Mouse (Mus musculus) ZHBTc4 (cell line): Measurements from ENCODE around the gene Zfp747.
"Not testable (repeated sequence)": the region's sequence is repeated elsewhere in the genome, so short reads cannot be mapped to it uniquely, and the experiment has no call there.

Source experiments
- DNase-seq: peaks from one replicate; pipeline ENCODE4 v3.0.0-alpha.2; 2011; ENCODE audit warnings: low read depth, low spot score

Zfp747 gene

DNA sequence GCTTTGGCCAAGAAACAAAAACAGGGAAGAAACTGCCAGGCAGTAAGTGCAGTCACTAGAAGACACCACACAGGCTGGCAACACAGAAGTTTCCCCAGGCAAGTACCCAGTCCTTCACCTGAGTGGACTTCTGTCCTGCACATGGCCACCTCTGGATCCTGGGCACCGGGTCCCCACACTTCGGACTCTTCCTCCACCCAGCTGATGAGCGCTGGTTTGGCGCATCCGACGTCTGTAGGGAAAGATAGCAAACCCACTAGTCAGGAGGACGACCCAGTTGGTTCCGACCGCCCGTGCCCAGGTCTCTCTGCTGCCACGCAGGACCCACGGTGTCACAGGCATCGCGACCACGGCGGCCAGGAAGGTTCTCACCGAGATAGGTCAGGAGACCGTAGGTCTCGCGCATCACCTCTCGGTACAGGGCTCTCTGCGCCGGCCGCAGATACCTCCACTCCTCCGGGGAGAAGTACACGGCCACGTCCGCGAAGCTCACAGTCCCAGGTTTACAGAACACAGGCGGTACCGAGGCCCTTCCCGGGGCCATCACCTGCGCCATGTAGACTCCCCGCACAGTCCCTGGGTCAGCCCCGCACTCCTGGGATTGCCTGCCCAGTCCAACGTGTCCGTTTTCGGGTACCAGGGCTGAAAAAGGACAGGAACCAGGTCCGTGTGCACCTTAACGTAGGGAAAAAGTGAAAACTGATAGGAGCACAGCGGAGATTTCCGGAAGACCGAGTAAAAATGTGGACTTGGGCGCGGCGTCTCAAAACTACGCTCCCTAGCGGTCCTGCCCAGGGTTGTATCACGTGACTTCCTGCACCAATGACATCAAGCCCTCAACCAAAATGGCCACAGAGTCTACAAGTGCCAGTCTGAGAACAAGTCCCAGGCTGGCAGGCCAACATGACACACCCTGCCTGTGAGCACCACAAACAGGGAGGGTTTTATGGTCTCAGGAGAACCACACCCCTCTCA is at the start of gene Zfp747:
Gene Zfp747, minus strand, starts transcription at position 780 of the 975 bp plus-strand sequence.
- peak; percentile 98 for DNase-seq

DNA sequence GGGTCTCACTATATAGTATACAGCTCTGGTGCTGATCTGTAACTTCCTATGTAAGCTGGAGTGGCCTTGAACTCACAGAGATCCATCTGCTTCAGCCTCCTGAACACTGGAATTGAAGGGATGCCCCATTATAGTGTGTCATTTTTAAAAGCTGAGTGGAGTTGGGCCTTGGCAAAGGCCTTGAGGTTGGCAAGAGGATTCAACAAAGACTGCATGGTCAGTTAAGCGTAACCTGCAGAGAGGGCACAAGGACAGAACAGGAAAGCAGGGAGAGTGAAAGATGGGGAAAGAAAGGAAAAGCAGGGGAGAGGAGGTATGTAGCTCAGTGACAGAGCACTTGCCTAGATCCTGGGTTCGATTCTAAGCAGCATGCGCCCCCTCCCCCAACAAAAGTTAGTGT is 49.4 kb upstream of the Zfp747 start:
- DNase-seq, result no peak

DNA sequence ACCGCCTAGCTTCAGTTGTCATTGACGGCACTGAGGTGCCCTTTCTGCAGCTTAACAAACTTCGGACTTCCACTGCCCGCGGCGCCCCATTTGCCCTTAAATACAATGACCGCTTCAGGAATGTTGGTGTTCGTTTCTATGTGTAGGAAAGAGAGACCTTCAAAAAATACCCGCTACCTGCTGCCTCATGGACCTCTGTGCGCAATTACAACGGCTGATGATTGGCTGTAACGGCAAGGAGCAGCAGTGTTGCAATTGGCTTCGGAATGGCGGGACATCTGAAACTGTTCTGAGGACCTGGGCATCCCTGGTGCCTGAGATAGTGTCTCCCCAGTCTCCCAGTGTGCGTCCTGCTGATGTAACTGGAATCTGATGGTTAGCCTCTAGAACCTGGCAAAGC is 46.4 kb upstream of the Zfp747 start:
- DNase-seq, result no peak

DNA sequence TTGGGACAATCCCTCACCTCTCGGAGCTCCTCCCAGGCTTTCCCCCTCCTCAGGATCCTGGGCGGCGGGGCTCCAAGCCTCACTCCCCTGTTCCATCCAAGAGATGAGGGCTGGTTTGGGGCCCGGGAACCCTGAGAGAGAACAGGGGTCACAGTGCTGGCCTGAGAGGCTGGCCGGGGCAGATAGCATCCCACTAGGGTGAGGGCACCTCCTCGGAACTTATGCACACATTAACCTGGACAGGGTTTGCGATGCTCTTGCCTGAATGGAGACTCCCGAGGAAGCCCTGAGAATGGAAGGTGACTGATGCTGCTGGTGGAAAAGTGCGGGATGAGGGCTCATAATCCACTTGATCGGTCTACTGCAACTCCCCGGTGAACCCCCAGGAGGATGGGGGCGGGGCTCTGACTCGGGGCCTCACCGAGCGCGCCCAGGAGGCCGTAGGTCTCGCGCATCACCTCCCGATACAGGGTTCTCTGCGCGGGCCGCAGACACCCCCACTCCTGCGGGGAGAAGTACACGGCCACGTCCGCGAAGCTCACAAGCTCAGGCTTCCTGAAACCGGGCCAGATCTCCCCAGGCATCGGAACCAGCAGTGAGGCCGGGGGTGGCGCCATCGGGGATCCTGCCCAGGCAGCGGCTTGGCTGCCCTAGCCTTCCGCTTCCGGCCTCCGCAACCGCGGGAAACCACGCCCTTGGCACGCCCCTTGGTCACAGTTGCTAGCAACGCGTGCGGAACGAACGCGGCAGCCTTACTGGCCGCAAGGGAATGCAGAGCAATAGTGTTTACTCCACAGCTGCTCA is 45.7 kb upstream of the Zfp747 start, which contains the start of gene Zfp688:
Gene Zfp688, minus strand, starts transcription at position 681 of the 804 bp plus-strand sequence.
- DNase-seq, result peak; percentile 96

DNA sequence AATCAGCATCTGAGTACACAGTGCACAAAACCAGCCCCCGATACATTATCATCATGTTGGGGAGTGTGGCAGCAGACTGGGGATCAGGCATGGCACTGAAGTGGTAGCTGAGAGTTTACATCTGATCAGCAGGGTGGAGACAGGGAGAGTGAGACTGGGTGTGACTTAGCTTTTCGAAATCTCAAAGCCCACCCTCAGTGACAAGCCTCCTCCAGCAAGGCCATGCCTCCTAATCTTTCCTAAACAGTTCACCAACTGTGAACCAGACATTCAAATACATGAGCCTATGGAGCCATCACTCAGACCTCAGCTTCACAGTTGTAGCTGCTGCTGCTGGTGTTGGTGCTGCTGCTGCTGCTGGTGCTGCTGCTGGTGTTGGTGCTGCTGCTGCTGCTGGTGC is 35.6 kb upstream of the Zfp747 start:
- no peak for DNase-seq

DNA sequence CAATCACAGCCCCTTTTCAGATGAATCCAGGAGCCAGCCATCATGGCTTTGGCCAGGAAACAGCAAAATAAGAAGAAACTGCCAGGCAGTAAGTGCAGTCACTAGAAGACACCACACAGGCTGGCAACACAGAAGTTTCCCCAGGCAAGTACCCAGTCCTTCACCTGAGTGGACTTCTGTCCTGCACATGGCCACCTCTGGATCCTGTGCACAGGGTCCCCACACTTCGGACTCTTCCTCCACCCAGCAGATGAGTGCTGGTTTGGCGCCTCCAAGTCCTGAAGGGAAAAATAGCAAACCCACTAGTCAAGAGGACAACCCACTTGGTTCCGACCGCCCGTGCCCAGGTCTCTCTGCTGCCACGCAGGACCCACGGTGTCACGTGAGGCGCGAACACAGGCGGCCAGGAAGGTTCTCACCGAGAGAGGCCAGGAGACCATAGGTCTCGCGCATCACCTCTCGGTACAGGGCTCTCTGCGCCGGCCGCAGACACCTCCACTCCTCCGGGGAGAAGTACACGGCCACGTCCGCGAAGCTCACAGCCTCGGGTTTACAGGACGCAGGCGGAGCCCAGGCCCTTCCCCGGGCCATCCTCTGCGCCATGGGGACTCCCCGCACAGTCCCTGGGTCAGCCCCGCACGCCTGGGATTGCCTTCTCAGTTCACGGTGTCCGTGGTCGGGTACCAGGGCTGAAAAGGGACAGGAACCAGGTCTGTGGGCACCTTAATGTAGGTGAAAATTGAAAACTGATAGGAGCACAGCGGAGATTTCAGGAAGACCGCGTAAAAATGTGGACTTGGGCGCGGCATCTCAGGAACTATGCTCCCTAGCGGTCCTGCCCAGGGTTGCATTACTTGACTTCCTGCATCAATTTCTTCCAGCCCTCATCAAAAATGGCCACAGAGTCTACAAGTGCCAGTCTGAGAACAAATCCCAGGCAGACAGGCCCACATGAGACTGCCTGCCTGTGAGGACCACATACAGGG is 30.4 kb upstream of the Zfp747 start, which contains the start of gene Zfp764:
Gene Zfp764, minus strand, starts transcription at position 821 of the 986 bp plus-strand sequence.
- peak; percentile 92 for DNase-seq

DNA sequence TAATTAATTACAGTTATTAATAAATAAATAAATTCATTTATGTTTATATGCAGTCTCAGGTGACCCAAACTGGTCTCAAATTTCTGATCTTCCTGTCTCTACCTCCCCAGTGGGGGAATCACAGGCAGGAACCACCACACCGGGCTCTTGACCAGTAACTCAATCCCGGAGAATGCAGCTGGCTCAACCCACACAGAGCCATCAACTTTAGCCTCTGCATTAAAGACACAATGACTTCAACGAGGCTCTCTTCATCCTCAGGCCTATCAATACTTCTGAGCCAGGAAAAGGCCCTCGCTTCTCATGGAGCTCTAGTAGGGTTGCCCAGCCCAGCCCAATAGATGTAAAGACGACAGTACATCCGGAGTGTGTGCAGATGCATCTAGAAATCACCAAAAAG is 28.3 kb upstream of the Zfp747 start:
- not testable (repeated sequence) for DNase-seq

DNA sequence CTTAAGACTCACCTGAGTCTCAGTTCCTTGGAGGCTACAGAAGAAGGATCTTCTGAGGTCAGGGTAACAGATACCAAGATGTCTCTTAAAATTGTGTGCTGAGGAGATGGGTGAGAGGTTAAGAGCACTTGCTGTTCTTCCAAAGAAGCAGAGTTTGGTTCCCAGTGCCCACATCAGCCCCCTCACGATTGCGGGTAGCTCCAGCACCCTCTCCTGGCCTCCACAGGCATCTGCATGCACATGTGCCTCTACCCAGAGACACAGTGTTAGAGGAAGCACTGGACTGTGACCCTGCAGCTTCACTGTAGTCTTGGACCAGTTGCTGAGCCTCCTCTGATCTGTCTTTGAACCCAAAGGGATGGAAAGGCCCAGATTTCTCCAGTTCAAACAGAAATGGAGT is 27.1 kb upstream of the Zfp747 start:
- peak; percentile 53 for DNase-seq

DNA sequence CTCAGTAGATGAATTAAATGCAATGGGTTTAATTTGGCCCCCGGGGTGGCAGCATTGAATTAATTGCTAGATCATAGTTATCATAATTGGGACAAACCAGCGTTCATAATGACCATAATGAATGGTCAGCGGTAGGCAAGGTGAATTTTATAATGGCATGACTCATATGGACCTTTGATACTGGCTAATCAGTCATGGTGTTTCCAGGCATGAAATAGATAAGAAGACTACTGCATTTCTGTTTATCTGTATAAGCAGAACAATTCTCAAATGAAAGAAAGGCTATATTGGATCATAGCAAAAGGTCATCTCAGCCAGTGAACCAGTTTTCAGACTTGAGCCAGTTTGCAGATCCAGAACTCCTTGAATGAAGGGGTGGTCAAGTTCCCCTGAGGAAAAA is 24.5 kb upstream of the Zfp747 start:
- no peak for DNase-seq

DNA sequence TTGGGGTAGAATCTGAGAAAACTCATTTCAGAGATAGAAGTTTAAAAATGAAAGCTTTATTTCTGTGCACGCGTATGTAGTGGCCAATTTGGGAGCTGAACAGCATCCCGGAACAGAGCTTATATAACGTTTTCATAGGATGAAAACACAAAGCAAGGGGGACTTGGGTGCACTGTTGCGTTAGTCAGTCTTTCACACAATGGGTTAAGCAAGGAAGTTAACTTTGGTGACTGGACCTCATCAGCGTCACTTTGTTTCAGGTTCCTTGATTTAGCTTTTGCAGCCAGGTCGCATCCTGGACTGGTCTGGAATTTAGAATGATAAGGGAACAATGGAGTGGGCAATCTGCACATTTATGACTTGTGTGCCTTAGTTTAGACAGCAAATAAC is 18.1 kb upstream of the Zfp747 start:
- DNase-seq, result no peak

DNA sequence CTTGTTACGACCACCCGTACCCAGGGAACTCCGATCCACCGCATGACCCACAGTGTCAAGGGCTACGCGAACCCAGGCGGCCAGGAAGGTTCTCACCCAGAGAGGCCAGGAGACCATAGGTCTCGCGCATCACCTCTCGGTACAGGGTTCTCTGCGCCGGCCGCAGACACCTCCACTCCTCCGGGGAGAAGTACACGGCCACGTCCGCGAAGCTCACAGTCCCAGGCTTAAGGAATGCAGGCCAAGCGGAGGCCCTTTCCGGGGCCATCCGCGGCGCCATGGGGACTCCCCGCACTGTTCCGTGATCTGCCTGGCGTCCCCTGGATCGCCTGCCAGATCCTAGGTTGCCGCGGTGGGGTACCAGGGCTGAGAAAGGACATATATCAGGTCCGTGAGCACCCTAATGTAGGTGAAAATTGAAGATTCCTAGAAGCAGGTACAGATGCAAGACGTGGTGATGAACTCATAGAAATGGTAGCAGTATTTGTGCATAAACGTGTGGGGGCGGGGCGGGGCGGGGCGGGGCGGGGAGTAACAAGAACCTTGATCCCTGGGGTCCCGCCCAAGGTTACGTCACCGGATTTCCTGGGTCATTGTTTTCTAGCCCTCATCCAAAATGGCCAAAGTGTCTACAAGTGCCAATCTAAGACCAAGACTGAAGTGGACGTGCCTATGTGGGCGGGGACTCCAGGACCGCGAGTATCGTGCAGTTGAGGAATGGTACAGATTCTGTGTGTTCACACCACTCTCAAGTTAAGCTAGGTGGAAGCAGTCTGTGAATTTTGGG is 17.5 kb upstream of the Zfp747 start, which contains the start of gene E430018J23Rik:
Gene E430018J23Rik, minus strand, starts transcription at position 473 of the 787 bp plus-strand sequence.
- peak; percentile 98 for DNase-seq

DNA sequence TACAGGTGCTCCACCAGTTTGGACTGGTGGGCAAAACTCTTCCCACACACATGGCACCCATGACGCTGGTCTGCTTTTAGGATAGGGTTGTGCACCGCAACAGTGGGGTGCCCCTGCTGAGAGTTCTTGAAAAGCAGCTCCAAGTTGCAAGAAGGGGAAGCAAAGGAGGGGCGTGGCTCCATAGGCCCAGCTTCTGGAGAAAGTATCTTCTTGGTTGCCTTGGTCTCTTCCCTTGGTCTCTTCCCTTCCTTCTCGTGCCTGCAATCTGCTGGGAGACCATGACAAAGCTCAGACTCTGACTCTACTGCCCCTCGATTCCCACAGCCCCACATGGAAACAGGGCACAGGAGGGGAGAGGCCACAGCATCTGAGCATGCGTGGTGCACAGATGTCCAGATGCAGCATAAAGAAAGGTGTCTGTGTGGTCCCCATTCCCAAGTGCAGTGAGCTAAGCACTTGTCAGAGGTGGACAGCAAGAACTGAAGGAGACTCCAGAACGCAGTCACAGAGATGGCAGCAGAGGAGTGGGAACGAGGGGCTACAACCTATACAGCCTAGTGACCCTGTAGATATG is 16.5 kb upstream of the Zfp747 start:
- DNase-seq, result no peak

DNA sequence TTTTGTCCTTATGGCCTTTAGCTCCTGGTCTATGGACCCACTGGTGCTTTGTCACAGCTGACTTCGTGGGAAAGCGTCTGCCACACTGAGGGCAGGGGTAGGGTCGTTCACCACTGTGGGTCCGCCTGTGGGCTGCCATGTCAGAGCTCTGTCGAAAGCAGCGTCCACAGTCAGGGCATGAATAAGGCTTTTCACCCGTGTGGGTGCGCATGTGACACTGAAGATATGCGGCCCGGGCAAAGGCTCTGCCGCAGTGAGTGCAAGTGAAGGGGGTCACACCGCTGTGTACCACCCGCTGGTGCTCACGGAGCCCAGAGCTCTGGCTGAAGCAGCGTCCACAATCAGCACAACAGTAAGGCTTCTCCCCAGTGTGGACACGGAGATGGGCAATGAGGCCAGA is 15.7 kb upstream of the Zfp747 start:
- no peak for DNase-seq

DNA sequence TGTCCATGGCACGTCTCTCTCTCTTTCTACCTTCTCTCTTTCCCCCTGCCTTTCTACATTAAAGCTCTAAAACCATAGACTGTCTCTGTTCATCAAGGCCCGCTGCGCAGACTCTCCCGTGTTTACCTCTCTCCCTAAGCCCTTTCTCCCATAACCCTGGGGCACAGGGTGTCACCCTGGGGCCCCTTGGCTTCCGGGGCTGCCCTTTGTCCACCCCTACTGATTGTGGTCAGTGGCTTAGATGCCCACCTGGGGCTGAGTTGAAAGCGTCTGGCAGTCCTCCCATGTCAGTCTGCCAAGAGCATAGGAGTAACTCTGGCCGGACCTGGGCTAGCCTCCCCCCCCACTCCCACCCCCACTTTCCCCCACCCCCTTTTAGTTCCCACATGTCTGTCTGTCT is 14.5 kb upstream of the Zfp747 start:
- no peak for DNase-seq

DNA sequence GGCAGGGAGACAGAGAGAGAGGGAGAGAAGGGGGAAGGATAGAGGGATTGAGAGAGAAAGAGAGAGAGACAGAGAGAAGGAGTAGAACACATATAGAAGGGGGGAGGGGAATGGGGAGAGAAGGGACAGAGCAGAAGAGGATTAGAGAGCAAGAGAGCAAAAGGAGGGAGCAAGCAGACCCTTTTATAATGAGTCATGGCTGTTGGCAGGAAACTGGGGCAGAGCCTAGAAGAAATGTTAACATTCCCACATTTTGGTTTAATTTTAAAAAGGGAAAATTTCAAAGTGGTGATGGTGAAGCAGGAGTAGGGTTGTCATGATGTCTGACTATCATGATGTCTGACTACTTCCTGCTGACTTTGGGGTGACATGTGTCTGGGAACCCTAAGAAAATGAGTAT is 12.4 kb upstream of the Zfp747 start:
- DNase-seq, result not testable (repeated sequence)

DNA sequence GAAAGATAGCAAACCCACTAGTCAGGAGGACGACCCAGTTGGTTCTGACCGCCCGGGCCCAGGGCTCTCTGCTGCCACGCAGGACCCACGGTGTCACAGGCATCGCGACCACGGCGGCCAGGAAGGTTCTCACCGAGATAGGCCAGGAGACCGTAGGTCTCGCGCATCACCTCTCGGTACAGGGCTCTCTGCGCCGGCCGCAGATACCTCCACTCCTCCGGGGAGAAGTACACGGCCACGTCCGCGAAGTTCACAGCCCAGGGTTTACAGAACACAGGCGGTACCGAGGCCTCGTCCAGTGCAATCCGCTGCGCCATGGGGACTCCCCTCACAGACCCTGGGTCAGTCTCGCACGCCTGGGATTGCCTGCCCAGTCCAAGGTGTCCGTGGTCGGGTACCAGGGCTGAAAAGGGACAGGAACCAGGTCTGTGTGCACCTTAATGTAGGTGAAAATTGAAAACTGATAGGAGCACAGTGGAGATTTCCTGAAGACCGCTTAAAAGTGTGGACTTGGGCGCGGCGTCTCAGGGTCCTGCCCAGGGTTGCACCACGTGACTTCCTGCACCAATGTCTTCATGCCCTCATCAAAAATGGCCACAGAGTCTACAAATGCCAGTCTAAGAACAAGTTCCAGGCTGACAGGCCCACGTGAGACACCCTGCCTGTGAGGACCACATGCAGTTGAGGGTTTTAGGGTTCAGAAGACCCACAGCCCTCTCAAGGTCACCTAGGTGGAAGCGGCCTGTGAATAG is 11.0 kb upstream of the Zfp747 start, which contains the start of gene 9130019O22Rik:
Gene 9130019O22Rik, minus strand, starts transcription at position 526 of the 752 bp plus-strand sequence.
- DNase-seq, result peak; percentile 94

DNA sequence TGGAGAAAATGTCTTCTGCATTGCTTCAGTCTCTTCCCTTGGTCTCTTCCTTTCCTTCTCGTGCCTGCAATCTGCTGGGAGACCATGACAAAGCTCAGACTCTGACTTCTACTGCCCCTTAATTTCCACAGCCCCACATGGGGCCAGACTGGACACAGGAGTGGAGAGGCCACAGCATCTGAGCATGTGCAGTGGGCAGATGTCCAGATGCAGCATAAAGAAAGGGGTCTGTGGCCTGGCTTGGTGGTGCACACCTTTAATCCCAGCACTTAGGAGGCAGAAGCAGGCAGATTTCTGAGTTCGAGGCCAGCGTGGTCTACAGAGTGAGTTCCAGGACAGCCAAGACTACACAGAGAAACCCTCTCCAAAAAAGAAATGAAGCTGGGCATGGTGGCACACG is 9.7 kb upstream of the Zfp747 start:
- DNase-seq, result not testable (repeated sequence)

DNA sequence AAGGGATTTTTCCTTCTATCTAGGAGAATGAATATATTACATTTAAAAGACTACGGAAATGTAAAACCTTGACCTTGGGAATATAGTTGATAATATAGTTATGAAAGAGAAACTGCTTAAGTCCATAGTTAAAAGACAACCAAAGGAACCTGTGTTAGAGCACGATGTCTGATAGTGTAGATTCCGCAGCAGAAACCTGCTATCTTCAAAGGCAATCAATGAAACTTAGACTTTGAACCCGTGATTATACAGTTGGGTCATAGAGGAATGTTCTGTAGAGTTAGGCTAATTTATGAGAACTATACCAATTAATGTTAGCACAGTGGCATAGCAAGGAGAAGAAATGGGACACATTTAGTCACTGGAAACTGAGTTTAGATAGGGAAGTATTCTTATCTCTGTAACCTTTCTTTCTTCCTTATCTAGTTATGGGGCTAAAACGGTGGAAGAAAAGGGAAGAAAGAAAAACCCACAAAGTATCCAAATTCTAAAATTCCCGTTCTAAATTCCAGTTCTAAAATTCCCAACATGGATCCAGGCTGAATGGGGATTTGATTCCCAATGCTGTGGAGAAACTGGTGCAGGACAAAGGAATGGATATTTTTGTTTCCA is 2.6 kb upstream of the Zfp747 start:
- DNase-seq, result no peak

DNA sequence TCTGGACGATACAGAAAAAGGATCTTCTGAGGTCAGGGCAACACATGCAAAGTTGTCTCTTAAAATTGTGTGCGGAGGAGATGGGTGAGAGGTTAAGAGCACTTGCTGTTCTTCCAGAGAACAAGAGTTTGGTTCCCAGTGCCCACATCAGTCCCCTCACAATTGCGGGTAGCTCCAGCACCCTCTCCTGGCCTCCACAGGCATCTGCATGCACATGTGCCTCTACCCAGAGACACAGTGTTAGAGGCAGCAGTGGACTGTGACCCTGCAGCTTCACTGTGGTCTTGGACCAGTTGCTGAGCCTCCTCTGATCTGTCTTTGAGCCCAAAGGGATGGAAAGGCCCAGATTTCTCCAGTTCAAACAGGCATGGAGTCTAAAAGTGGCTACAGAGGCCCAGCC is 4.0 kb downstream of the Zfp747 start:
- peak; percentile 59 for DNase-seq
